Mouse (Mus musculus) limb, embryonic 10.5 days (tissue): ENCODE results near the gene Nudt6. TPM values are rescaled to one million over a fixed set of nuclear protein-coding genes. Genes with fewer than 3 reads are reported as not detected.
A peak's percentile ranks its signal among the peaks of the same experiment; 100 is the strongest.

Experiments used
- DNase-seq: peaks from one replicate; pipeline ENCODE4 v3.0.0-alpha.2; 2017; ENCODE audit warnings: low spot score
- H3K27ac ChIP-seq: fragments of 300-500 bp; sonication (generic); 2 replicates; pipeline ENCODE4 v1.5.1; 2016; ENCODE audit warnings: mild to moderate bottlenecking
- H3K27me3 ChIP-seq: fragments of 300-500 bp; sonication (generic); 2 replicates; pipeline ENCODE4 v1.6.1; 2016; ENCODE audit warnings: low read depth, mild to moderate bottlenecking; ENCODE audit not compliant: poor library complexity, severe bottlenecking
- H3K36me3 ChIP-seq: fragments of 300-500 bp; sonication (generic); 2 replicates; pipeline ENCODE4 v1.6.1; 2016; ENCODE audit warnings: mild to moderate bottlenecking, moderate library complexity
- H3K4me1 ChIP-seq: fragments of 300-500 bp; sonication (generic); 2 replicates; pipeline ENCODE4 v1.6.1; 2016
- H3K4me3 ChIP-seq: fragments of 300-500 bp; sonication (generic); 2 replicates; pipeline ENCODE4 v1.5.1; 2016; ENCODE audit warnings: mild to moderate bottlenecking, moderate library complexity
- H3K9me3 ChIP-seq: fragments of 300-500 bp; sonication (generic); replicated peaks from 2 replicates; pipeline ENCODE4 v1.6.1; 2016; ENCODE audit warnings: mild to moderate bottlenecking
- WGBS: fragments of 180-500 bp; shearing (Covaris S2); methylation state at CpG from one replicate; pipeline ENCODE4 v1.1.7; 2016; 5-methylcytosine and 5-hydroxymethylcytosine counted together
- polyA plus RNA-seq: library from polyadenylated mRNA; unstranded; fragments of >200 nt; fragmentation: Nextera tagmentation; extraction: Ambion mirVana; gene quantifications from 2 replicates; pipeline ENCODE4 v1.2.1, GENCODE M21; 2016

Nudt6 gene
- polyA plus RNA-seq: 3.9 and 4.7 TPM in 2 replicates

- Histone ChIP-seq H3K27me3 (no peaks in the 10 kb centered on the region), H3K9me3 (no peaks in the 10 kb centered on the region), H3K4me1 (peaks cover 19% of the 10 kb centered on the region), H3K36me3 (peaks cover 10% of the 10 kb centered on the region), H3K4me3 (peak within 1 kb of the TSS; percentile 98), H3K27ac (peak within 1 kb of the TSS; percentile 92)
- under 1% methylated on average over 50 of the region's 50 CpGs for WGBS
- peak; percentile 96 for DNase-seq
Observed at GRCm38 (mm10) chr3:37420072-37420471, at the start of gene Nudt6. Gene Nudt6 (minus strand): TSS chr3:37420211.

GRCm38 (mm10) chr3:37469353-37469752 is 49.3 kb upstream of the Nudt6 start:
- no peak for DNase-seq
- Histone ChIP-seq H3K36me3 (0 out of 2 replicates have a peak, but pooled peaks cover 9% of the 10 kb centered on the region), H3K27me3 (no peaks in the 10 kb centered on the region), H3K4me3 (no peak overlapping the region), H3K9me3 (no peaks in the 10 kb centered on the region), H3K27ac (no peak overlapping the region), H3K4me1 (no peaks in the 10 kb centered on the region)
- WGBS: 90% methylated on average over 4 of the region's 4 CpGs

GRCm38 (mm10) chr3:37468170-37468569 is 48.2 kb upstream of the Nudt6 start:
- Histone ChIP-seq H3K27ac (no peak overlapping the region), H3K27me3 (no peaks in the 10 kb centered on the region), H3K36me3 (0 out of 2 replicates have a peak, but pooled peaks cover 9% of the 10 kb centered on the region), H3K9me3 (no peaks in the 10 kb centered on the region), H3K4me1 (no peaks in the 10 kb centered on the region), H3K4me3 (no peak overlapping the region)
- DNase-seq: no peak
- WGBS: 91% methylated on average over 2 of the region's 2 CpGs

- H3K36me3 ChIP-seq: peaks cover 14% of the 10 kb centered on the region
- H3K27ac ChIP-seq: no peak overlapping the region
- H3K4me1 ChIP-seq: no peaks in the 10 kb centered on the region
- 89% methylated on average over 1 of the region's 1 CpGs for WGBS
- no peaks in the 10 kb centered on the region for H3K27me3 ChIP-seq
- no peaks in the 10 kb centered on the region for H3K9me3 ChIP-seq
- H3K4me3 ChIP-seq: no peak overlapping the region
- DNase-seq: no peak
Observed at GRCm38 (mm10) chr3:37455992-37456391, 36.0 kb upstream of the Nudt6 start.

- no peak for DNase-seq
- Histone ChIP-seq H3K9me3 (no peaks in the 10 kb centered on the region), H3K27ac (no peak overlapping the region), H3K36me3 (peaks cover 52% of the 10 kb centered on the region), H3K4me3 (no peak overlapping the region), H3K27me3 (no peaks in the 10 kb centered on the region), H3K4me1 (no peaks in the 10 kb centered on the region)
- 99% methylated on average over 2 of the region's 2 CpGs for WGBS
Observed at GRCm38 (mm10) chr3:37443409-37443808, 23.4 kb upstream of the Nudt6 start.

- H3K4me1 ChIP-seq: no peaks in the 10 kb centered on the region
- H3K27me3 ChIP-seq: no peaks in the 10 kb centered on the region
Observed at GRCm38 (mm10) chr3:37439770-37440169, 19.8 kb upstream of the Nudt6 start.

GRCm38 (mm10) chr3:37430359-37430758 is 10.3 kb upstream of the Nudt6 start:
- H3K9me3 ChIP-seq: no peaks in the 10 kb centered on the region
- DNase-seq: no peak
- no peaks in the 10 kb centered on the region for H3K4me1 ChIP-seq
- H3K27ac ChIP-seq: no peak overlapping the region
- H3K4me3 ChIP-seq: no peak overlapping the region
- no peaks in the 10 kb centered on the region for H3K27me3 ChIP-seq
- peaks cover 91% of the 10 kb centered on the region for H3K36me3 ChIP-seq

More at GRCm38 (mm10) chr3:37439770-37440169, 19.8 kb upstream of the Nudt6 start:
- Histone ChIP-seq H3K36me3 (peaks cover 76% of the 10 kb centered on the region), H3K27ac (no peak overlapping the region), H3K9me3 (no peaks in the 10 kb centered on the region), H3K4me3 (no peak overlapping the region)
- 93% methylated on average over 1 of the region's 1 CpGs for WGBS
- no peak for DNase-seq

- 91% methylated on average over 3 of the region's 3 CpGs for WGBS
- Histone ChIP-seq H3K4me1 (peaks cover 7% of the 10 kb centered on the region), H3K9me3 (no peaks in the 10 kb centered on the region), H3K4me3 (no peak overlapping the region), H3K27ac (no peak overlapping the region), H3K27me3 (no peaks in the 10 kb centered on the region), H3K36me3 (peaks cover 64% of the 10 kb centered on the region)
- DNase-seq: no peak
Observed at GRCm38 (mm10) chr3:37426069-37426468, 6.1 kb upstream of the Nudt6 start.

GRCm38 (mm10) chr3:37421179-37421578 is 1.2 kb upstream of the Nudt6 start:
- H3K36me3 ChIP-seq: peaks cover 19% of the 10 kb centered on the region
- peaks cover 19% of the 10 kb centered on the region for H3K4me1 ChIP-seq
- H3K27ac ChIP-seq: 0 out of 2 replicates have a peak overlapping the region, but pooled peaks have one; percentile 92
- peak overlapping the region; percentile 98 for H3K4me3 ChIP-seq
- no peaks in the 10 kb centered on the region for H3K27me3 ChIP-seq
- WGBS: 19% methylated on average over 3 of the region's 3 CpGs
- H3K9me3 ChIP-seq: no peaks in the 10 kb centered on the region
- DNase-seq: no peak

- peaks cover 15% of the 10 kb centered on the region for H3K36me3 ChIP-seq
- no peaks in the 10 kb centered on the region for H3K9me3 ChIP-seq
- H3K4me3 ChIP-seq: peak overlapping the region; percentile 98
- H3K4me1 ChIP-seq: peaks cover 19% of the 10 kb centered on the region
- WGBS: under 1% methylated on average over 23 of the region's 24 CpGs
- no peak for DNase-seq
- H3K27ac ChIP-seq: peak overlapping the region; percentile 92
- no peaks in the 10 kb centered on the region for H3K27me3 ChIP-seq
Observed at GRCm38 (mm10) chr3:37420641-37421040, 630 bp upstream of the Nudt6 start.

- Histone ChIP-seq H3K4me3 (peak within 1 kb of the TSS; percentile 98), H3K27ac (peak within 1 kb of the TSS; percentile 92), H3K9me3 (no peaks in the 10 kb centered on the region), H3K4me1 (peaks cover 19% of the 10 kb centered on the region), H3K36me3 (peaks cover 6% of the 10 kb centered on the region; the same call in 1 of the 2 replicates), H3K27me3 (no peaks in the 10 kb centered on the region)
- DNase-seq: peak; percentile 100
- WGBS: under 1% methylated on average over 50 of the region's 50 CpGs
Observed at GRCm38 (mm10) chr3:37419458-37419991, 486 bp downstream of the Nudt6 start, which contains the start of gene Spata5. Gene Spata5 (plus strand): TSS chr3:37419896.

- DNase-seq: no peak
- Histone ChIP-seq H3K4me1 (peaks cover 19% of the 10 kb centered on the region), H3K9me3 (no peaks in the 10 kb centered on the region), H3K4me3 (peak overlapping the region; percentile 98), H3K27ac (peak overlapping the region; percentile 92), H3K36me3 (peaks cover 6% of the 10 kb centered on the region; the same call in 1 of the 2 replicates), H3K27me3 (no peaks in the 10 kb centered on the region)
- WGBS: 0% methylated on average over 30 of the region's 30 CpGs
Observed at GRCm38 (mm10) chr3:37418961-37419457, 1.0 kb downstream of the Nudt6 start.

GRCm38 (mm10) chr3:37418341-37418740 is 1.7 kb downstream of the Nudt6 start:
- Histone ChIP-seq H3K27me3 (no peaks in the 10 kb centered on the region), H3K4me3 (peak overlapping the region; percentile 98)

More at GRCm38 (mm10) chr3:37418341-37418740, 1.7 kb downstream of the Nudt6 start:
- 82% methylated on average over 5 of the region's 5 CpGs for WGBS
- Histone ChIP-seq H3K4me1 (peaks cover 19% of the 10 kb centered on the region), H3K36me3 (peaks cover under 1% of the 10 kb centered on the region; the same call in 1 of the 2 replicates), H3K27ac (0 out of 2 replicates have a peak overlapping the region, but pooled peaks have one; percentile 92), H3K9me3 (no peaks in the 10 kb centered on the region)
- DNase-seq: no peak
